Mouse (Mus musculus): Measurements from ENCODE around the gene Serpina3c.

Serpina3c gene

DNA sequence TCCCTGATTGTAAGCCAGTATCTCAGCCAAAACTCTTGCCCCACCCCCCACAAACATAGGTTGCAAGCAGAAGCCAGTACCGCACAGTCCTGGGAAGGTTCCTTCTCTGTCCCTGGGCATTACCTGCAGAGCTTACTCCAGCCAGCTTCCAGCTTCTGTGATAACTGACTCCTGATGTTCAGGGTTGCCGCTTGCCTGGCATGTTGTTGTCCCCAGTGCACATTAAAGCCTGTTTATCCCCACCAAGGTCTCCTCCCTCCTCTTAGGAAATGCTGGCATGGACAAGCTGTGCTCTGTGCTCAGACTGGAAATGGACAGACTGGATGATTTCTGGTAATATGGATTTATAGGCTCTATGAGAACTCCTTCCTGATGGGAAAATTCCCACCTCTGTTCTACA lies at the start of gene Serpina3c:
Gene Serpina3c (minus strand): TSS at position 215 of the 400 bp plus-strand sequence.
- no peak for DNase-seq (ENCODE audit: low read depth)

DNA sequence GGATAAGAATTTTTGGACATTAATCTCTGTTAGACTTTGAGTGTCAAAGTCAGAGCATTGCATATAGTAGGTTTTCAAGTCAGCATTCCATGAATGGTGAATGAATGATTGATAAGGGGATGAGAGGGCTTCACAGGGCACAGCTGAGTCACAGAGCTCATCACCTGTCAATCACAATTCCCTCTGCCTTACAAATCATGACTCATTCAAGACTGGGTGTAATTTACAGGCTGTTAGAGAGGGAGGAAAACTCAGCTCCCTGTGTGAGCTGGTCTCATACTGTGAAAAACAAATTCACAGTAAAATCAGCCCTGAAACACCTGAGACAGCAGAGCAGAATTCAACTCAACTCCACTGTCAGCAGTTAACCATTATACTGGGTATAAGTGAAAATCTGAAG lies 37.2 kb upstream of the Serpina3c start:
- DNase-seq (ENCODE audit: low read depth), result no peak

DNA sequence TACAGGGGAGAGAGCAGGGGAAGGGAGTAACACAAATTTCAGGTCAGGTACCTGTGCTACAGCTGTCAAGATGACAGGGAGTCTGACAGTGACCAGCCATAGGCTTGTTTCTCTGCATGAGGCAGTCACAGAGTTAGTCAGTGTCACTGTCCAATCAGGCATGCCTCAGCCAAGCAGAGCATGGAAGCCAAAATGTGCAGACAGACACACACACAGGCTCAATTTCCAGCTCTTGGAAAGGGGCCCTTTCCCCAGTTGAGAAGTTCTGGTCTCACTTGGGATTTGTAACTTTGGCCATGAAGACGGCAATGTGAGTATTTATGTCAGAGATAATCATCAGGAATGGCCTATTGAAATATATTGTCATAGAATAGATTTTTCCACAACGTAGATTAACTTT lies 35.6 kb upstream of the Serpina3c start:
- no peak for DNase-seq (ENCODE audit: low read depth)

DNA sequence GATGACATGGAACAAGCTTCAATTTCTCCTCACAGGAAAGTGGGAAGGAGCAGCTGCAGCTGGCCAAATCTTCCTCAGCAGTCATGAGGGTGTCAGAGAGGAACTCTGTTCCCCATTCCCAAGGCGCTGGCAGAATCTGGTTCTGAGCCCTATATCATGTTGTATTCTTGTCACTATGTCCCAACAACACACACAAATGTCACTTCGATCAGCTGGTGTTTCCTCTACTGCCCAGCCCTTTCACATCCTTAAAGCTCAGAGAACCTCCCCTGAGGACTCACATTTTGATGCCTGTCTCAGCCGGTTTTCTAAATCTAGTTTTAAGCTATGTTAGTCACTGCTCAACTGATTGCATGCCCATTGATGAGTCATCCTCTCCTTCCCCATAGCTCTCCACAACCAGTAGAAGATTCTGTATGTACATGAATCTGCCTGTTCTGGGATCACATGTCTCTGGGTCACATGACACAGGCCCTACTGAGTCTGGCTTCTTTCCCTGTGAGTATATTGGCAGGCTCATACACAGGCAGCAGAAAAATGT lies 32.4 kb upstream of the Serpina3c start:
- peak; percentile 69 for DNase-seq (ENCODE audit: low read depth)

- DNase-seq (ENCODE audit: low read depth), result no peak
These were observed 31.4 kb upstream of the Serpina3c start for GRCm38 (mm10) chr12:104185046-104185445.

- no peak for DNase-seq (ENCODE audit: low read depth)
These were observed 25.3 kb upstream of the Serpina3c start for GRCm38 (mm10) chr12:104178987-104179386.

DNA sequence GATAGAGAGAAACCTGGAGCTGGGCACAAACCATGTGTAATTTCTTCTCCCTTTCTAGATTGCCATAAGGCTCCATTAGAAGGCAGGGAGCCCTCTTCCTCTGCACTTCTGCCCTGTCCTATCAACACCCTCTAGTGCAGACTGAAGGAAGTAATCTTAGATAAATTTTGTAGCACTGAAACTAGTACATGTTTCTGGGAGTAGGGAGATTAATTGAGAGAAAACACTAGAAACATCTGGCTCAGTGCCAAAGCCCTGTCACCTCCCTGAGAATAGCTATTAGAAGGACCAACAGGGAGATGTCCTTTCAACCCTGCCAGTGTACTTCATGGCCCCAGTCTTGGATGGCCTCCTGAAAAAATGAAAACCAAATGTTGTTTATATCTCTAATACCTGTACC lies 24.9 kb upstream of the Serpina3c start:
- no peak for DNase-seq (ENCODE audit: low read depth)

DNA sequence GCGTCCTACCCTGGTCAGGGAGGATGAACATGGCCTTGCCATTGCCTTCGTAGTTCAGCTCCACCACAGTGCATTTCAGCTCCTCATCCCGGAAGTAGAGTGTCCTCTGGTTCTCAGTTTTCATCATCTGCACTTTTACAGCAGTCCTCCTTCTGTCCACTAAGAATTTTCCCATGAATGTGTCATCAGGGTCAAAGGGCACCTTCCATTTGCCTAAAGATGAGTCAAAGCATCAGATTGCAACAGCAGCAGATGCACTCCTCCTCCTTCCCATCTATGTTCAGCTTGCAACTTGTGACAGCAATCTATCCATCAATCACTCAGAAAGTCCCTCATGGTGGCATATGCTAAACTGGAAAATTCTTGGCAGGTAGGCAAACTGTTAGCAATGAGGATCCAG lies 22.0 kb upstream of the Serpina3c start:
- no peak for DNase-seq (ENCODE audit: low read depth)

DNA sequence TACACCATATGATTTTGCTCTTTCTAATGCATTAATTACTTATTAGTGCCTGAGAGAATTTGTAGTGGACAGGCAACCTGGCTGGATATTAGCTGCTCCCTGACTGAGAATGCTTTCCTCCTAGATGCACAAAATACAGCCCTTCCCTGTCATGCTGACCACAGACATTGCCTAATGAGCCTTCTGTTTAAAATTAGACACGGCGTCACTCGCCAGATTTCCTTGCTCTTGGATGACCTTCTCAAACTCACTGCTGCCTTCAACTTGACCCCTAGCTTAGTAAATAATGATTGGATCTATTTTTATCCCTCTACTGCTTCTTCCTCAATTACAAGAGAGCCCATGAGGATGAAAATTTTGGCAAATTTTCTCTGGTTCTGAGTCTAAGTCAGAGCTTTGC lies 21.1 kb upstream of the Serpina3c start:
- DNase-seq (ENCODE audit: low read depth), result peak; percentile 32

- no peak for DNase-seq (ENCODE audit: low read depth)
These were observed 527 bp downstream of the Serpina3c start for GRCm38 (mm10) chr12:104153041-104153645.

DNA sequence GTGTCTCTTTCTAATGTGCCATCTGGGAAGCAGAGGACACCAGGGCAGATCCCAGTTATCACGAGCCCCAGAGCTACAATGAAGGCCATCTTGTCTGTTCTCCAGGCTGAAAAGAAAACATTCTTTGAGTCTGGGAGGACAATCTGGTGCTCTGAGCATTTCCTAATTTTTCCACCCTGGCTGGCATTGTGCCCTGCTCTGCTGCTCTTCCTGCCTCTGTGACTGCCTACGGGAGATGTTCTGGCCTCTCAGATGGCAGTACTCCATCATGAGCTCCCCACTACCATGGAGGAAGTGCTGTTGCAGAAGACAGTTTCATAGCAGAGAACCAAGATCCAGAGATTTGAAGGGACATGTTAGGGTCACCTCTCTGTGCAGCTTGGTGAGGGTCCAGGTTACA lies 1.7 kb downstream of the Serpina3c start:
- no peak for DNase-seq (ENCODE audit: low read depth)

GRCm38 (mm10) chr12:104145571-104145970 lies 8.1 kb downstream of the Serpina3c start:
- DNase-seq (ENCODE audit: low read depth), result no peak

GRCm38 (mm10) chr12:104143286-104143685 lies 10.4 kb downstream of the Serpina3c start:
- no peak for DNase-seq (ENCODE audit: low read depth)

- no peak for DNase-seq (ENCODE audit: low read depth)
These were observed 11.2 kb downstream of the Serpina3c start for GRCm38 (mm10) chr12:104142427-104142826.

GRCm38 (mm10) chr12:104141506-104141905 lies 12.2 kb downstream of the Serpina3c start:
- no peak for DNase-seq (ENCODE audit: low read depth)

DNA sequence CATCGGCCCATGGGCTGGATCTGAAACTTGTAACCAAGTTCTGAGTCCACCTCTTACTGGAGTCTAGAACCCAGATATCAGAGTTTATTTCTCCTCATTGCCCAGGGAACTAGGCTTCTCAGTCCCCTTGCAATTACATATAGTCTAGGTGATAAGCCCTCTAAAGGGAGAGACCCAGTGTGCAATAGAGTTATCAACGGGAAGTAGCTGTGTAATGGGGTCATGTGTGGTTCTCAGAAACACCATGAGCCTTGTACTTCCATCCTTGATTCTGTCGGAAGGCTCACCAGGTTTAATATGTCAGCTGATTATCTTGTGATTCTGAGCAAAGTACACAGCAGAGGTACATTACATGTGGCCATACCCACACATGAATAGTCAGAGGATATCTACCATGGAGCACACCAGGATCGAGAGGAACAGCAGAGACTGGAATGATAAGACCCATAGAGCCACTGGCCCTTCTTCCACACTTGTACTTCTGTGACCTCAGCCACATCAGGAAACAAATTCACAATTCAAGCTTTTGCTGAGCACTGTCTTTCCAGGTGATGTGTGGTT lies 13.0 kb downstream of the Serpina3c start:
- peak; percentile 8 for DNase-seq (ENCODE audit: low read depth)

DNA sequence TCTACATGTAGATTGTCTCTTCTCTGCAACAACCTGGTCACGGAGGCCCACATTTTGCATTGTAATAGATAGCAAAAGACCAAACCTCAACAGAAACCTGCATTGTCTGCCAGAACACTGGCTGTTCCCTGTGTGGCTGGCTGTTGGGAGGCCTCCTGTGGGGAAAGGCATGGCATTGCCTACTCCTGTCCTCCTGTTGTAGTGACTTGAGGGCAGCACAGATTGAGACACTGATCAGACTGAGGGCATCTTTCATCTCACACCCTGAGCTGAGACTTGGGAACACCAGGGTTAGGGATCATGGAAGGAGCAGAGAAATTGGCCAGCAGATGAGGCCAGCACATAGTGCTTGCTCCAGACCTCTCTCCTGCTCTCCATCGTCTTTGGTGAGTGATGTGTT lies 15.5 kb downstream of the Serpina3c start:
- DNase-seq (ENCODE audit: low read depth), result no peak

- peak; percentile 49 for DNase-seq (ENCODE audit: low read depth)
These were observed 22.6 kb downstream of the Serpina3c start for GRCm38 (mm10) chr12:104131041-104131440.

DNA sequence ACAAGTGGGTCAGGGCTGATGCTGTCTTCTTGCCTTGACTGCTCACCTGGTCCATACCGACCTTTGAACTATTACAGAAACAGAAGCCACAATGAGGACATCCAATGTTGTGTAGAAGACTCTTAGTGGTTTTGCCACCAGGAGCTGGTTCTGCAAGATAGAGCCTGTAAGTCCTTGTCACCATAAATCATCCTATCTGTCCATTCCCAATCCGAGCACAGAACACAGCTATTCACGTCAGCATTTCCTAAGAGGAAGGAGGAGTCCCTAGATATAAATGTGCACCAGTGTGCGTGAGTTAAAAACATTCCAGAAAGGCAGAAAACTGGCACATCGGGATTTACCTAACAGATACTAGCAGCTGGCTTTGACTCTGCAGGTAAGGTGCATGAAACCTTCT lies 26.0 kb downstream of the Serpina3c start, which contains the start of gene Serpina3b:
Gene Serpina3b (plus strand): TSS at position 301 of the 400 bp plus-strand sequence.
- no peak for DNase-seq (ENCODE audit: low read depth)

- DNase-seq (ENCODE audit: low read depth), result no peak
These were observed 28.6 kb downstream of the Serpina3c start for GRCm38 (mm10) chr12:104125021-104125560.

- peak; percentile 53 for DNase-seq (ENCODE audit: low read depth)
These were observed 29.7 kb downstream of the Serpina3c start for GRCm38 (mm10) chr12:104123996-104124395.

DNA sequence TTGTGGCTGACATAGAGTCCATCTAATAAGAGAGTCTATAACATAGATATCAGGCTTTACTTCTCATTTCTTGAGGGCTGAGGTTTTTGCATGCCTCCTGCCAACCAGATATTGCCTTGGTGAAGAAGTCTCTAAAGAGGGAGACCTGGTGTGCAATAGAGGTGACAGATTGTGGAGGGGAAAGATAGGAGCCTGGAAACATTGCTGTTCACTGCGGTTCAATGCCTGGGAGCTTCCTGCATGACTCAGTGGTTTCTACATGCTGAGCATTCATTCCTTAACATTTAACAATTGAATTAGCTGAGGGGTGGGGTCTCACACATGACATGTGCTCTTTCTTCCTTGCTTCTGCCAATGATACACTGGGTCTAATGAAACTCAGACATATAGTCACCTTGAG lies 30.6 kb downstream of the Serpina3c start:
- DNase-seq (ENCODE audit: low read depth), result no peak

DNA sequence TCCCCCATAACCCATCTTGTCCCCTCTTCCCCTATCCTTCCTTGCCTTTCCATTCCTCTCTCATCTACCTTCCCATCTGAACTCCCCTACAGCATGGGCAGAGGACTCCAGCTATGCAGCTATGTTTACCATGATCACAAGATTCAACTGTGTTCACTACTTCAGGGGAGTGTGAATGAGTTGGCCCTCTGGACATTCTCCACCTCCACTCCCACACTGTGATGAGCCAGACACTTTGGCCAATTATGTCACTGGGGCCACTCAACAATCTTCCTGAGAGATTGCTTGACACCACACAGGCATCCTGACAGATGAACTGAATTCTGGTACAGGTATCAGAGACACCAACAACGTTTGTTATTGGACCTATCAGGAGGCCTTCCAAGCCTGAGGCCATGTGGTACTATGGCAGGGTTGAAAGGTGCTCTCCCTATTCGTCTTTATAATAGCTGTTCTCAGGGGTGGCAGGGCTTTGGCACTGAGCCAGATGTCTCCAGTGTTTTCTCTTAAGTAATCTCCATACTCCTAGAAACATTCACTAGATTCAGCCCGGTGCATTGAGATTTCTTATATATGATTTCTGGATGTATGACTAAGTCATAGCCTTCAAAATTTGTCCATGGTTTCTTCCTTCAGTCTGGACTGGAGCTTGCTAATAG lies 38.6 kb downstream of the Serpina3c start:
- no peak for DNase-seq (ENCODE audit: low read depth)
